Mouse (Mus musculus) layer of hippocampus, adult 2 months (tissue): Measurements from ENCODE around the gene Hspb3. TPM values are rescaled to one million over a fixed set of nuclear protein-coding genes. Genes with fewer than 3 reads are reported as not detected.
A peak's percentile ranks its signal among the peaks of the same experiment; 100 is the strongest.

Experiments
- DNase-seq, 2 experiments: peaks; one replicate each; pipeline ENCODE4 v3.0.0; 2022; ENCODE audit warnings: low spot score in 2 of 2
- H3K27ac ChIP-seq: fragments of 200-600 bp; 2 replicates; pipeline ENCODE4 v1.8.1; 2022
- H3K4me3 ChIP-seq: fragments of 200-600 bp; 2 replicates; pipeline ENCODE4 v1.8.1; 2022; ENCODE audit warnings: mild to moderate bottlenecking
- CTCF ChIP-seq: fragments of 200-600 bp; conservative IDR thresholded peaks from 2 replicates; pipeline ENCODE4 v1.8.1; 2022; ENCODE audit warnings: antibody characterized with exemption, mild to moderate bottlenecking, moderate library complexity
- long read RNA-seq, 2 experiments: library from polyadenylated mRNA; stranded (forward); transcript quantifications; one replicate each; pipeline ENCODE4 v2.0.0; 2021; ENCODE audit warnings: borderline mapping rate in 2 of 2
- total RNA-seq, 2 experiments: library from RNA; stranded (reverse); gene quantifications; 2 replicates each; pipeline ENCODE4 v1.2.3; 2021

Gene Hspb3
- 1 to 10 TPM in 1 of 2 experiments, under 1 TPM in 1; 0.64 to 1.5 TPM for total RNA-seq
- long read RNA-seq, experiment 1 = 0 reads
- long read RNA-seq, experiment 2 = 0 reads

GRCm38 (mm10) chr13:113663151-113663779, at the start of gene Hspb3:
Gene Hspb3, minus strand, starts transcription at chr13:113663676.
- TF ChIP-seq CTCF = no peak
- peak in 1 of 2 experiments; percentile 37 for DNase-seq
- Histone ChIP-seq H3K4me3 (peak within 1 kb of the TSS; percentile 40), H3K27ac (peak within 1 kb of the TSS; percentile 63)

GRCm38 (mm10) chr13:113713186-113713585, 49.7 kb upstream of the Hspb3 start:
- TF ChIP-seq CTCF = no peak
- no peak overlapping the region for H3K4me3 ChIP-seq
- H3K27ac ChIP-seq = no peak overlapping the region
- DNase-seq = no peak

- DNase-seq = peak in 1 of 2 experiments; percentile 31
- Histone ChIP-seq H3K27ac (no peak overlapping the region), H3K4me3 (no peak overlapping the region)
- peak; percentile 32 for TF ChIP-seq CTCF
Observed at GRCm38 (mm10) chr13:113706183-113706582, 42.7 kb upstream of the Hspb3 start.

- Histone ChIP-seq H3K4me3 (no peak overlapping the region), H3K27ac (no peak overlapping the region)
- no peak for DNase-seq
- TF ChIP-seq CTCF = no peak
Observed at GRCm38 (mm10) chr13:113701185-113701584, 37.7 kb upstream of the Hspb3 start.

GRCm38 (mm10) chr13:113699928-113700327, 36.5 kb upstream of the Hspb3 start:
- H3K4me3 ChIP-seq = no peak overlapping the region
- H3K27ac ChIP-seq = no peak overlapping the region
- no peak for DNase-seq
- TF ChIP-seq CTCF = no peak

- Histone ChIP-seq H3K4me3 (peak overlapping the region; percentile 6; the same call in 1 of the 2 replicates), H3K27ac (no peak overlapping the region)
- DNase-seq = peak in 1 of 2 experiments; percentile 18
- TF ChIP-seq CTCF = no peak
Observed at GRCm38 (mm10) chr13:113699415-113699873, 36.0 kb upstream of the Hspb3 start.

- no peak overlapping the region; the same call in 1 of the 2 replicates for H3K27ac ChIP-seq
- no peak for DNase-seq
- TF ChIP-seq CTCF = no peak
- H3K4me3 ChIP-seq = no peak overlapping the region
Observed at GRCm38 (mm10) chr13:113696838-113697321, 33.4 kb upstream of the Hspb3 start.

- peak; percentile 97 for TF ChIP-seq CTCF
- peak in 1 of 2 experiments; percentile 59 for DNase-seq
- H3K27ac ChIP-seq = no peak overlapping the region
- H3K4me3 ChIP-seq = no peak overlapping the region
Observed at GRCm38 (mm10) chr13:113693383-113693782, 29.9 kb upstream of the Hspb3 start.

GRCm38 (mm10) chr13:113691644-113692043, 28.2 kb upstream of the Hspb3 start:
- Histone ChIP-seq H3K4me3 (no peak overlapping the region), H3K27ac (no peak overlapping the region)
- TF ChIP-seq CTCF = no peak

GRCm38 (mm10) chr13:113689883-113690282, 26.4 kb upstream of the Hspb3 start:
- no peak for TF ChIP-seq CTCF
- DNase-seq = no peak
- no peak overlapping the region for H3K27ac ChIP-seq
- no peak overlapping the region for H3K4me3 ChIP-seq

More at GRCm38 (mm10) chr13:113691644-113692043, 28.2 kb upstream of the Hspb3 start:
- no peak for DNase-seq

GRCm38 (mm10) chr13:113686691-113687121, 23.2 kb upstream of the Hspb3 start:
- Histone ChIP-seq H3K27ac (no peak overlapping the region), H3K4me3 (no peak overlapping the region)
- TF ChIP-seq CTCF = no peak
- no peak for DNase-seq

GRCm38 (mm10) chr13:113682821-113683220, 19.3 kb upstream of the Hspb3 start:
- no peak for DNase-seq
- no peak for TF ChIP-seq CTCF
- Histone ChIP-seq H3K27ac (peak overlapping the region; percentile 65), H3K4me3 (no peak overlapping the region)

GRCm38 (mm10) chr13:113680646-113681045, 17.2 kb upstream of the Hspb3 start:
- H3K27ac ChIP-seq = 0 out of 2 replicates have a peak overlapping the region, but pooled peaks have one; percentile 19
- peak; percentile 48 to 60 for DNase-seq
- no peak overlapping the region for H3K4me3 ChIP-seq

More at GRCm38 (mm10) chr13:113680646-113681045, 17.2 kb upstream of the Hspb3 start:
- TF ChIP-seq CTCF = no peak
